Mouse (Mus musculus) liver, embryonic 14.5 days (tissue): ENCODE data around the gene Slco2a1. TPM values are rescaled to one million over a fixed set of nuclear protein-coding genes. Genes with fewer than 3 reads are reported as not detected.

Source experiments
- ATAC-seq: fragments of 200-750 bp; cut with Nextera tagmentation; 2 replicates; pipeline ENCODE4 v1.8.0; 2017; ENCODE audit warnings: moderate number of reproducible peaks, mild to moderate bottlenecking, moderate library complexity; ENCODE audit not compliant: insufficient read depth
- DNase-seq, 3 experiments: peaks; one replicate each; pipeline ENCODE4 v3.0.0-alpha.2; 2012 to 2013; ENCODE audit warnings: low read depth in 3 of 3, low spot score in 3 of 3
- H3K27ac ChIP-seq: fragments of 300-500 bp; sonication (generic); 2 replicates; pipeline ENCODE4 v1.5.1; 2014; ENCODE audit warnings: moderate library complexity, mild to moderate bottlenecking, control low read depth, inconsistent platforms
- H3K27me3 ChIP-seq: fragments of 300-500 bp; sonication (generic); 2 replicates; pipeline ENCODE4 v1.6.1; 2014; ENCODE audit warnings: mild to moderate bottlenecking, low read length, moderate library complexity; ENCODE audit not compliant: control insufficient read depth, insufficient read depth
- H3K36me3 ChIP-seq: fragments of 300-500 bp; sonication (generic); replicated peaks from 2 replicates; pipeline ENCODE4 v1.6.1; 2014; ENCODE audit warnings: low read depth; ENCODE audit not compliant: control insufficient read depth, insufficient read depth
- H3K4me1 ChIP-seq, 2 experiments: fragments of 200-500 bp in 1 of 2; fragments of 300-500 bp in 1 of 2; sonication (generic) in 1 of 2; replicated peaks; 2 replicates each; pipeline ENCODE4 v1.6.1; 2012 to 2014; ENCODE audit warnings: antibody characterized with exemption in 1 of 2, inconsistent platforms in 1 of 2, low read length in 1 of 2; ENCODE audit not compliant: control insufficient read depth in 2 of 2, insufficient read depth in 2 of 2
- H3K4me2 ChIP-seq: fragments of 300-500 bp; sonication (generic); 2 replicates; pipeline ENCODE4 v1.6.1; 2014; ENCODE audit warnings: low read depth, mild to moderate bottlenecking, control low read depth, moderate library complexity
- H3K4me3 ChIP-seq, 2 experiments: fragments of 200-500 bp in 1 of 2; fragments of 300-500 bp in 1 of 2; sonication (generic) in 1 of 2; 2 replicates each; pipeline ENCODE4 v1.5.1; 2012 to 2014; ENCODE audit warnings: low read depth in 2 of 2, low read length in 2 of 2, mild to moderate bottlenecking in 2 of 2, control low read depth in 1 of 2, inconsistent platforms in 1 of 2, moderate library complexity in 1 of 2; ENCODE audit not compliant: insufficient read depth in 1 of 2
- H3K9ac ChIP-seq: fragments of 300-500 bp; sonication (generic); replicated peaks from 2 replicates; pipeline ENCODE4 v1.6.1; 2014; ENCODE audit warnings: mild to moderate bottlenecking, control low read depth, moderate library complexity
- H3K9me3 ChIP-seq: fragments of 300-500 bp; sonication (generic); 2 replicates; pipeline ENCODE4 v1.6.1; 2016; ENCODE audit warnings: low read length, mixed read lengths; ENCODE audit not compliant: control insufficient read depth
- CTCF ChIP-seq: IDR thresholded peaks from 2 replicates; pipeline ENCODE4 v1.5.1; 2016; ENCODE audit warnings: antibody characterized with exemption, low read depth, control low read depth
- EP300 ChIP-seq: IDR thresholded peaks from 2 replicates; pipeline ENCODE4 v1.6.1; 2016; ENCODE audit warnings: antibody characterized with exemption, low read depth
- WGBS: fragments of 180-500 bp; shearing (Covaris S2); extraction: QIAGEN DNeasy Blood & Tissue Kit; methylation state at CpG from one replicate; pipeline ENCODE4 v1.1.7; 2014; ENCODE audit not compliant: insufficient replicate concordance; 5-methylcytosine and 5-hydroxymethylcytosine counted together
- polyA plus RNA-seq, 2 experiments: library from polyadenylated mRNA; depleted of rRNA in 1 of 2; stranded (reverse) in 1 of 2; unstranded in 1 of 2; fragments of >200 nt; fragmentation: Nextera tagmentation in 1 of 2; extraction: Ambion mirVana in 1 of 2; gene quantifications; 2 replicates each; pipeline versions ENCODE4 v1.2.1 to v1.2.3; 2012 to 2014

Slco2a1 gene
- polyA plus RNA-seq, 2 experiments, result 1.7 to 3.3 TPM

DNA sequence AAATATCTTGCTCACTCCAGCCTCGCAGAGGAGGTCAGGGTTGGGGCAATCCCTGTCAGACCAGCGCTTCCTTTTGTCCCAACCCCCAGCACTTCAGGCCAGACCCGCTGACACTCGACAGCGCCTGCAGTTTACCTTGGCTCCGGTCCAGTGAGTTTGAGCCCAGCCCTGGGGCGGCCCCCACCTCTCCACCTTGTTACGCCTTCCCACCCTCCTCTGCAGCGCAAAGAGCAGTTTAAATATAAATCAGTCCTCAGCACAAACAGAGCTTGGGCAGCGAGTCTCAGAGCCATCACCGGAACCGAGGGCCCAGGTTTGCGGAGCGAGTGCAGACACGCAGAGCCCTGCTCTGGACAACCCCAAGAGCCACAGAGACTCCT is 19.2 kb downstream of the Slco2a1 start:
- no peak overlapping the region for H3K9ac ChIP-seq
- peak in 2 of 3 experiments; percentile 16 to 22 for DNase-seq
- peak overlapping the region; percentile 59 for H3K4me2 ChIP-seq
- peaks cover 12% of the 10 kb centered on the region for H3K27me3 ChIP-seq
- 9% methylated on average over 15 of the region's 15 CpGs for WGBS
- H3K4me3 ChIP-seq, result peak overlapping the region; percentile 40 to 41; a peak in 3 of 4 replicates
- no peaks in the 10 kb centered on the region for H3K9me3 ChIP-seq
- H3K36me3 ChIP-seq, result no peaks in the 10 kb centered on the region
- ATAC-seq, result peak; percentile 74
- H3K4me1 ChIP-seq, result peaks cover 0 to 5% of the 10 kb centered on the region in 2 experiments; a peak in 1 of 4 replicates
- TF ChIP-seq CTCF (no peak), EP300 (no peak)
- no peak overlapping the region for H3K27ac ChIP-seq

DNA sequence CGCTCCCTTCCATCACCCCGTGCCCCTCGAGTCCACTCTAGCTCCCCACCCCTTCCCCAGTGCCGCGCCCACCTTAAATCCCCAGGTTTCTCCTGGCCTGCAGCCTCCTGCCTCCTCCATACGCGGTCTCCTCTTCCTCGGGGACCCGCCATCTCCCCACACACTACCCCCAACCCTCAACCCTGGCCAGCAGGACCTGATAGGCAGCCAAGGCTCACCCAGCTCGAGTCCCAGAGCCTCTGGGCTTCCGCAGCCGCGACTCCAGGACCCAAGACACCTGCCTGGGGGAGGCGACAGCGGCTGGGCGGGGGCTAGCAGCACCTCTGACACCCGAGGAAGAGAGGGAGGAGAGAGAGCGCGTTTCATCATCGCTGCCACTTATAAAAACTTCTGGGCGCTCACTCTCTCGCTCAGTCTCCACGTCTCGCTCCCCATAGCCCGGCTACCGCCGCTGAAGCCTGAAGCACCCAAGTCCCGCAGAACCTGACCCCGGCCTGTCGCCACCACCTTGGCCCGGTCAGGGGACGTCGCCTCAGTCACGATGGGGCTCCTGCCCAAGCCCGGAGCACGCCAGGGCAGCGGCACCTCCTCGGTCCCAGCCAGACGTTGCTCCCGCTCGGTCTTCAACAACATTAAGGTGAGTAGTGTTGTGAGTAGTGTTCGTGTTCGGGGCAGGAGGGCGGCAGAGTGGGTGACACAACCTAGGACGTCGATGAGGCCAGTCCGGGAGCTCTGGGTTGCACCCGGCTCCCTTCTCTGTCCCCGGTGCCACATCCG is 19.8 kb downstream of the Slco2a1 start:
- Histone ChIP-seq H3K9me3 (no peaks in the 10 kb centered on the region), H3K27me3 (peaks cover 12% of the 10 kb centered on the region), H3K4me1 (peaks cover 0 to 5% of the 10 kb centered on the region in 2 experiments; a peak in 1 of 4 replicates), H3K4me2 (peak overlapping the region; percentile 59), H3K9ac (no peak overlapping the region; the same call in 1 of the 2 replicates), H3K36me3 (no peaks in the 10 kb centered on the region), H3K4me3 (peak overlapping the region; percentile 40 to 41), H3K27ac (no peak overlapping the region)
- ATAC-seq (peak; percentile 31), DNase-seq (no peak)
- 4% methylated on average over 49 of the region's 50 CpGs for WGBS
- TF ChIP-seq CTCF (no peak), EP300 (no peak)

GRCm38 (mm10) chr9:103010161-103010560 is 21.6 kb downstream of the Slco2a1 start:
- H3K36me3 ChIP-seq, result no peaks in the 10 kb centered on the region
- DNase-seq, result no peak
- H3K9ac ChIP-seq, result no peak overlapping the region
- no peak overlapping the region for H3K4me3 ChIP-seq
- 30% methylated on average over 3 of the region's 3 CpGs for WGBS
- H3K27ac ChIP-seq, result no peak overlapping the region
- no peaks in the 10 kb centered on the region for H3K9me3 ChIP-seq
- no peak for TF ChIP-seq EP300
- TF ChIP-seq CTCF, result no peak
- peaks cover 12% of the 10 kb centered on the region for H3K27me3 ChIP-seq
- H3K4me1 ChIP-seq, result peaks cover 0 to 4% of the 10 kb centered on the region in 2 experiments; a peak in 1 of 4 replicates
- no peak overlapping the region for H3K4me2 ChIP-seq
- no peak for ATAC-seq

DNA sequence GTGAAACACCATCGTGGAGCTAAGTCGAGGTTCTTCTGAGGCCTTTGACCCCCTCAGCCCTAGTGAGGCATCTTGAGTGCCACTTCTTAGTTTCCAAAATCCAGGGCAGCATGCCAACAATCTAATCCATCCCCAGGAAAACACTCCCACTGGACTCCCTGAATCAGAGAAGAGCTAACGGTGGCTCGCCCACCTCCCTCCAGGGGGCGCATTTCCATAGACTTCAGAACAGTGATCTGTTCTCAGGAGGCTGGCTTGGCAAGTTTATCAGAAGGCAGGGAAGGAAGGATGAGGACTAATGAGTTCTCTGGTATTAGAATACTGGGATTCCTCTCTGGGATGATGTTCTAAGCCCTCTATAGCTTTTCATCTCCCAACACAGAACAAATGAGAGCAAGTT is 24.9 kb downstream of the Slco2a1 start:
- Histone ChIP-seq H3K9ac (no peak overlapping the region), H3K27me3 (peaks cover 5% of the 10 kb centered on the region), H3K9me3 (no peaks in the 10 kb centered on the region), H3K4me1 (no peaks in the 10 kb centered on the region), H3K4me2 (no peak overlapping the region), H3K4me3 (no peak overlapping the region), H3K36me3 (no peaks in the 10 kb centered on the region), H3K27ac (no peak overlapping the region)
- no peak for TF ChIP-seq EP300
- peak; percentile 64 for TF ChIP-seq CTCF
- WGBS, result 3% methylated on average over 5 of the region's 5 CpGs
- ATAC-seq (no peak), DNase-seq (no peak)

- Histone ChIP-seq H3K9ac (no peak overlapping the region), H3K4me1 (no peaks in the 10 kb centered on the region), H3K4me3 (no peak overlapping the region), H3K4me2 (no peak overlapping the region), H3K27me3 (no peaks in the 10 kb centered on the region), H3K27ac (no peak overlapping the region), H3K36me3 (no peaks in the 10 kb centered on the region), H3K9me3 (no peaks in the 10 kb centered on the region)
- DNase-seq (no peak), ATAC-seq (no peak)
- 70% methylated on average over 12 of the region's 12 CpGs for WGBS
- no peak for TF ChIP-seq EP300
- TF ChIP-seq CTCF, result no peak
Measured at GRCm38 (mm10) chr9:103014686-103015085, 26.2 kb downstream of the Slco2a1 start.
